Mouse (Mus musculus) CD4-positive, CD25-positive, alpha-beta regulatory T cell, adult 2 months (primary cell): ENCODE results near the gene Tm9sf3.

Source experiments
- DNase-seq: peaks from one replicate; pipeline ENCODE4 v3.0.0-alpha.2; 2012; ENCODE audit warnings: low read depth, low spot score

Gene Tm9sf3

GRCm38 (mm10) chr19:41262712-41263629 is 826 bp downstream of the Tm9sf3 start:
- DNase-seq, result peak; percentile 79

DNA sequence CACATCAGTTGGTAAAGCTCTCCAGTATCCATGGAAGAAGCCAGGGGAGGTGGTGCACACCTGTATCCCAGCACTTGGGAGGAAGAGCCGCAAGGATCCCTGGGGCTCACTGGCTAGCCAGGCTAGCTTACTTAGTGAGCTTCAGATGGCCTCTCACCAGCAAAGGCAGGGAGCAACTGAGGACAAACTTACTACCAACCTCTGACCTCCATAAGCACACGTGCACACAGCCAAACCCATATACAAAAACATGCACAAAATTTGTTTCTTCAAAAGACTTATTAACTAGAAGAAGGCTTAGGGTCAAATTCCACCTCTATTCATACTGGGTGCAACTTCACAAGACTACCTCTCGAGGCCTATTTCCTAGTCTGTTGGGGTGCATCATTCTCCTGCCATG is 3.1 kb downstream of the Tm9sf3 start:
- no peak for DNase-seq

GRCm38 (mm10) chr19:41259256-41259655 is 4.5 kb downstream of the Tm9sf3 start:
- no peak for DNase-seq

- peak; percentile 80 for DNase-seq
Measured at GRCm38 (mm10) chr19:41258707-41259106, 5.1 kb downstream of the Tm9sf3 start.

DNA sequence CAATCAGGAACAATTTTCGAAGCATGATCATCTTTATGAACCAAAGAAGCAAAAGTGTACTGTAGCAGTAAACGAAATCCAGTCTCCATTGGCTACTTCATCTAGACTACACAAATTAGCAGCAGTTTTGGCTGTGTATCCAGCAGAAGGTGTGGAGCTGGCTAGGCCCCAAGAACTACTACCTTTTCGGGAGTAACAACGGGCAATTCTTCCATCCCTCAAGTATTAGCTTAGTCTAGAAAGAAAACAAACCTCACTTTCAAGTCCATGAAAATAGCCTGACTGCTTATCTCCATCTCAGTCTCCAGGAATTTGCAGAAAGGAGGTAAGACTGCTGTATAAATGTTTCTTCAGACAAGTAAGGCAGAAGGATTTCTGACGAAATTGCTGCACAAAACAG is 9.2 kb downstream of the Tm9sf3 start:
- no peak for DNase-seq

- DNase-seq, result no peak
Measured at GRCm38 (mm10) chr19:41248968-41249367, 14.8 kb downstream of the Tm9sf3 start.

- no peak for DNase-seq
Measured at GRCm38 (mm10) chr19:41248271-41248670, 15.5 kb downstream of the Tm9sf3 start.

DNA sequence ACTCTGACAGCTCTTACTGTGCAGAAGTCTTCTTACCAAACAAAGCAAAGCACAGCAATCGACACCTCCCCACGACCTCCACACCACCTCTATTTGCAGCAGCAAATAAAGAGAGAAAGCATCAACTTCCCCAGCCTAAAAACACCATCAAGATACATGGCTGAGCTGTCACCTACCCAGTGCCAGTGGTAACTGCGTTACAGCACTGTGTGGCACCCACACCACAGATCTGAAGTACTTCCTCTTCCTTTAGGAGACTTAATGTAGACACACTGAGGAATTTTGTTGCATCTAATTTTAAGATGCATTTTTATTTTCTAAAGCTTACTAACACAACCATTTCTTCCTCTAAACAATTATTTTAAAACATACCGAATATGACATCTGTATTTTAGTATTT is 17.5 kb downstream of the Tm9sf3 start:
- DNase-seq, result no peak

DNA sequence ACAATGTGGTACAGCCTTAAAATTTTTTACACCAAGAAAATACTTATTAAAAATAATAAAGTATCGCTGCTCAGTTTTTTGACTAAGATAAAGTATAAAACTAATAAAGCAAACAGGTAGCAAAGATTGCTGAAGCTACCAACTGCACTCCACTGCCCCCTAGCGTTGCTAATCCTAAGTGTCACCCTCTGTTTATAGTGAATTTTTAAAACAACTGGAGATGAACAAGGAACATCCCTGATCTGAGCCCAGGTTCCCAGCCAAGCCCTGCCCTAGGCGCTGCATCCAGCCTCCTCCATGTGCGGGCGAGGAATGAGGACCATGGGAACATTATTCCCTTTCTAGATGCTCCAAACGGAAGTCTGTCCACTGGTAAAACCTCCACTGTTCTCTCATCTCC is 19.2 kb downstream of the Tm9sf3 start:
- DNase-seq, result peak; percentile 76

DNA sequence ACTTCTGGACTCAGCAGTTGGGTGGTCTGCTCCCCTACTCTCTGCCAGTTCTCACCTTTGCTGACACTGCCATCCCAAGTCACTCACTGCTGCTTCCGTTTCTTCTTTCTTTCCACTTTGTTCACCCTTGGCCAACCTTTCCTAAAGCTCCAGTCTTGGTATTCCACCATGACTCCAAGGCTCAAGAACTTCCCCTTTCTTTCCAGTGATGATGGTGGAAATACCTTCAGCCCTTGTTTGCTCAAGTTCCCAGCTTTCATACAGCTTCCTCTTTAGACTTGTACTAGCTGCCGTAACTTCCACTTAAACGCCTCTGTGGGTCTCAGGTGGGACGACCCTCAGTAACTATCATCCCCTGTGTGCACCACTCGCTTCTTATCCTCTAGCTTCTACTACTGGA is 21.8 kb downstream of the Tm9sf3 start:
- no peak for DNase-seq

- DNase-seq, result no peak
Measured at GRCm38 (mm10) chr19:41233698-41234097, 30.1 kb downstream of the Tm9sf3 start.

GRCm38 (mm10) chr19:41208326-41208725 is 55.5 kb downstream of the Tm9sf3 start:
- no peak for DNase-seq

DNA sequence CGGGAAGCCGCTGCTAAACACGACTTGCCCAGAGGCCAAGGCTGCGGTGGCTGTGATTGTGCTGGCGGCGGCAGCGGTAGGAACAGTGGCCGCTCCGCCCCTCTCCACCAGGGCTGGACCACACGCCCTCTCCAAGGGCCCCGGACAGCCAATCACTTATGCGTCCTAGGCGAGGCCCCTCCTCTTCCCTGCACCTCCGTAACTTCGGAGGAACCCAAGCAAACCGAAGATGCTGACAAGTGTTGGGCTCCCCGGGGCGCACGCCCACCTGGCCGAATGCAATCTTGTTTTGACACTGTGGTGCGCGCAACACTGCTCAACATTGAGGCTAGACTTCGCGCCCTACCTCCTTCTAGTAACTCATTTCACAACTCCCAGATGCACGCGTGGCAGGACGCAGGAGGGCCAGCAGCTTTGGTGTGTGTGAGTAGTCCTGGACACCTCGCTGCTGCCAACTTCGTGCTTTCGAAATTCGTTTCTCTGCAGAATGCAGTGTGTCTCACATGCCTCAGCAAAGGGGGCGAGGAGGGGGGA is 56.9 kb downstream of the Tm9sf3 start, which contains the start of gene Tll2:
Gene Tll2 (minus strand): TSS at position 25 of the 534 bp plus-strand sequence.
- DNase-seq, result peak; percentile 44

GRCm38 (mm10) chr19:41206041-41206810 is 57.6 kb downstream of the Tm9sf3 start:
- no peak for DNase-seq

GRCm38 (mm10) chr19:41204159-41205081 is 59.4 kb downstream of the Tm9sf3 start:
- no peak for DNase-seq

- DNase-seq, result no peak
Measured at GRCm38 (mm10) chr19:41197606-41198005, 66.2 kb downstream of the Tm9sf3 start.

- no peak for DNase-seq
Measured at GRCm38 (mm10) chr19:41193379-41193778, 70.4 kb downstream of the Tm9sf3 start.

DNA sequence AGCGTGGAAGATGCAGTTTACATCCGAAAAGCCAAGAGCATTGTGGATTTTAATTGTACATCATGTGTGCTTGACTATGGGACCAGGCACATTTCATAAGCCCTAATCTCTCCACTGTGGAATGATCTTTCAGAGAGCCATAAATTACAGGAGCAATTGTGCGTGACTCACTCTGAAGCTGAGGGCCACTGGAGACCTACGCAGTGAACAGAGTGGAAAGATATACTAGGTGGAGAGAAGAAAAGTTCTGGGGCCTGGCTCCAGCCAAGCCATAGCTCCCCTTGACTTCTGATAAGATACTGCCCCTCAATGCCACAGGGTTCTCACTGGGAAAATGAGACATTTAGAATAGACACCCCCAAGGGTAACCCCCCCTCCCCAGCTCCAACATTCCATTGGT is 70.8 kb downstream of the Tm9sf3 start:
- DNase-seq, result no peak

GRCm38 (mm10) chr19:41191724-41192123 is 72.1 kb downstream of the Tm9sf3 start:
- no peak for DNase-seq

DNA sequence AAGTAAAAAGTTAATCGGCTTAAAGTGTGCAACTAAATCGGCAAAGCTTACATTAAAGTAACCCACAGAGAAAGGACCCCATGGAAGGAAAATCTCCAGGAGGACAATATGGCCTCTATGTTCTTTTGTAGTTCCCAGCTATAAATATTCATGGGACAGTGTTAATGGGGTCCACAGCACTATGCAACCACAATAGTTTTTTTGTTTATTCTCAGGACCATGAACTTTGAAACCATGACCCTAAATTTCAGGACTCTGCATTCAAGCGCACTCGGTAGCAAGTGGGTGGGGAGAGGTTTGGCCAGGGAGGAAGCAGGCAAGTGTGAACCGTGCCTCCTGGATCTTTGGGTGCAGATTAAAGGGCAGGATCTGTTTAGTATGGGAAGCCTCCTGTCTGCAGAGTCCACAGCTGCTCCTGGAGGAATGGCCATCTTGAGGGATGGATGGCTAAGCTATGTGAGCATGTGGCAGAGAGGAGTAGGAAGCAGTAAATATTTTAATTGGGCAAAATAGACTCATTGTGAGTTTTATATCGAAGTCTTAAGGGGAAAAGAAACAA is 72.8 kb downstream of the Tm9sf3 start:
- no peak for DNase-seq

DNA sequence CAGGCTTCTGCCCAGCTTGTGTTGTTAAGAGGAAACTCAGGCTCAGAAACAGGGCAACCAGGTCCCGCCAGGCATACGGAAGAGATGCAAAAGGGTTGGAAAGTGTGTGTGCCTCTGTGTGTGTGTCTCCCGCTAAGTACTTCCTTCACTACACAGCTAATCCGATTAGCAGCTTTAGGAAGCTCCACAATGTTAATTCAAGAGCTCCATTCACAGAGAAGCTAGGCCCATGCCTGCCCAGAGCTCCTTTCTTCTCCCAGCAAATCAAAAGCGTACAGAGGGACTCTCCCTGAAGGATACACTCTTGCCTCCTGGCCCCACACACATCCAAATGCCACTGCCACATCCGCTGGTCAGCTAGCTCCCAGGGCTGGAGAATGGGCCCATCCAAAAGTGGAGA is 86.5 kb downstream of the Tm9sf3 start:
- DNase-seq, result no peak
